Comparison of ENCODE assay signal across 22 mouse cellular contexts in genomic region chr11:117801650-117802049, GRCm38 (mm10). TPM values are rescaled to one million over a fixed set of nuclear protein-coding genes. Genes with fewer than 3 reads are reported as not detected.
"Had no signal": no experiment of that assay in that cellular context is flagged by ENCODE, and none has a peak within 500 bp of the region (broad histone marks: within the 10 kb centered on the region; RNA-seq: fewer than 3 reads in every experiment).

No protein-coding gene starts in this region.

- H3K36me3 ChIP-seq: intestine, embryonic 15.5 days; limb, embryonic 15.5 days; lung, embryonic 15.5 days; midbrain, embryonic 15.5 days; neural tube, embryonic 13.5 days had no signal

- DNase-seq: kidney, adult 2 months; kidney, postnatal 10 days; kidney, postnatal 4 days; lung, postnatal 14 days; retina, postnatal 1 day; right cerebral cortex, postnatal 4 days; spleen, adult 18-20 months; thymus, adult 2 months; thymus, postnatal 36 days had no signal

- H3K4me3 ChIP-seq: intestine, embryonic 15.5 days; layer of hippocampus, adult 2 months; limb, embryonic 15.5 days; lung, embryonic 15.5 days; megakaryocyte, embryonic 14.5 days; midbrain, embryonic 15.5 days; neural tube, embryonic 13.5 days had no signal

- H3K27ac ChIP-seq: intestine, embryonic 15.5 days; layer of hippocampus, adult 2 months; limb, embryonic 15.5 days; lung, embryonic 15.5 days; macrophage; midbrain, embryonic 15.5 days; neural tube, embryonic 13.5 days had no signal

- H3K27me3 ChIP-seq: intestine, embryonic 15.5 days; limb, embryonic 15.5 days; lung, embryonic 15.5 days; midbrain, embryonic 15.5 days; neural tube, embryonic 13.5 days had no signal

- ATAC-seq: intestine, embryonic 15.5 days; midbrain, embryonic 15.5 days had no signal

- H3K4me2 ChIP-seq: intestine, embryonic 15.5 days; limb, embryonic 15.5 days; lung, embryonic 15.5 days; midbrain, embryonic 11.5 days; midbrain, embryonic 15.5 days; neural tube, embryonic 13.5 days had no signal

- H3K9ac ChIP-seq: intestine, embryonic 15.5 days; limb, embryonic 15.5 days; lung, embryonic 15.5 days; midbrain, embryonic 15.5 days; neural tube, embryonic 13.5 days had no signal

- H3K9me3 ChIP-seq: intestine, embryonic 15.5 days; limb, embryonic 15.5 days; lung, embryonic 15.5 days; megakaryocyte, embryonic 14.5 days; midbrain, embryonic 15.5 days; neural tube, embryonic 13.5 days had no signal

- H3K4me1 ChIP-seq: midbrain, embryonic 15.5 days; neural tube, embryonic 13.5 days had no signal

RNA-seq across cellular contexts. Expression of gene 6030468B19Rik, which starts 4.2 kb away (rescaled TPM):
- total RNA-seq: layer of hippocampus, postnatal 10 days; left cerebral cortex, adult 18-20 months; left cerebral cortex, postnatal 14 days; monocyte, adult 5-6 weeks had no signal
- polyA plus RNA-seq: macrophage; midbrain, embryonic 15.5 days had no signal

RNA-seq across cellular contexts. Expression of gene Gm20708, which starts 7.8 kb away (rescaled TPM):
- polyA plus RNA-seq: thymus, adult 2 months had no signal
